Mouse (Mus musculus): ENCODE measurements around the gene Gm5617.
A peak's percentile ranks its signal among the peaks of the same experiment; 100 is the strongest.

GRCm38 (mm10) chr9:48466804-48467203, 28.4 kb upstream of the Gm5617 start:
- TF ChIP-seq CTCF (IDR thresholded peaks at IDR 0.05; ENCODE audit: control insufficient read depth, insufficient read depth, low read length) (peak; percentile 60), POLR2A (IDR thresholded peaks at IDR 0.05; ENCODE audit: borderline replicate concordance, control insufficient read depth, low read depth, low read length) (no peak)

Data from bone marrow, adult 2 months (tissue).